Mouse (Mus musculus): Measurements from ENCODE around the gene Hemk1. TPM values are rescaled to one million over a fixed set of nuclear protein-coding genes. Genes with fewer than 3 reads are reported as not detected.

Gene Hemk1
- polyA plus RNA-seq, 1 experiment from 2014 or later = 10.7 TPM

GRCm38 (mm10) chr9:107340267-107340859, 2.2 kb upstream of the Hemk1 start, which contains the start of gene 6430571L13Rik:
Gene 6430571L13Rik, plus strand, starts transcription at chr9:107340602.
- under 1% methylated on average over 34 of the region's 34 CpGs for WGBS
- no peaks in the 10 kb centered on the region for H3K36me3 ChIP-seq (replicated peaks)
- H3K27ac ChIP-seq (replicated peaks) = peak within 1 kb of the TSS; percentile 62; the same call in 1 of the 2 replicates

GRCm38 (mm10) chr9:107336386-107336785, 1.8 kb downstream of the Hemk1 start:
- DNase-seq (ENCODE audit: low spot score) = no peak
- Histone ChIP-seq H3K27ac (replicated peaks) (no peak overlapping the region), H3K9me3 (no peaks in the 10 kb centered on the region), H3K4me1 (peaks cover 31% of the 10 kb centered on the region), H3K36me3 (replicated peaks) (peaks cover 12% of the 10 kb centered on the region), H3K27me3 (replicated peaks; ENCODE audit: low read depth, poor library complexity, severe bottlenecking) (peaks cover 6% of the 10 kb centered on the region), H3K4me3 (no peak overlapping the region)
- 87% methylated on average over 6 of the region's 6 CpGs for WGBS

More at GRCm38 (mm10) chr9:107340267-107340859, 2.2 kb upstream of the Hemk1 start, which contains the start of gene 6430571L13Rik:
- peaks cover 35% of the 10 kb centered on the region for H3K27me3 ChIP-seq (replicated peaks; ENCODE audit: low read depth, poor library complexity, severe bottlenecking)
- peak within 1 kb of the TSS; percentile 62 for H3K4me3 ChIP-seq
- H3K4me1 ChIP-seq = peaks cover 31% of the 10 kb centered on the region
- peak; percentile 94 for DNase-seq (ENCODE audit: low spot score)
- no peaks in the 10 kb centered on the region for H3K9me3 ChIP-seq

GRCm38 (mm10) chr9:107335909-107336308, 2.2 kb downstream of the Hemk1 start:
- Histone ChIP-seq H3K36me3 (replicated peaks) (peaks cover 12% of the 10 kb centered on the region), H3K4me3 (no peak overlapping the region), H3K9me3 (no peaks in the 10 kb centered on the region), H3K4me1 (peaks cover 28% of the 10 kb centered on the region), H3K27ac (replicated peaks) (no peak overlapping the region), H3K27me3 (replicated peaks; ENCODE audit: low read depth, poor library complexity, severe bottlenecking) (peaks cover 1% of the 10 kb centered on the region)
- 14% methylated on average over 5 of the region's 5 CpGs for WGBS
- DNase-seq (ENCODE audit: low spot score) = peak; percentile 70

- Histone ChIP-seq H3K4me1 (peaks cover 19% of the 10 kb centered on the region), H3K36me3 (replicated peaks) (peaks cover 12% of the 10 kb centered on the region), H3K4me3 (no peak overlapping the region), H3K27ac (replicated peaks) (no peak overlapping the region), H3K27me3 (replicated peaks; ENCODE audit: low read depth, poor library complexity, severe bottlenecking) (no peaks in the 10 kb centered on the region), H3K9me3 (no peaks in the 10 kb centered on the region)
- 87% methylated on average over 5 of the region's 5 CpGs for WGBS
- DNase-seq (ENCODE audit: low spot score) = no peak
Observed at GRCm38 (mm10) chr9:107335046-107335445, 3.1 kb downstream of the Hemk1 start.

- no peak for DNase-seq (ENCODE audit: low spot score)
- Histone ChIP-seq H3K9me3 (no peaks in the 10 kb centered on the region), H3K4me3 (no peak overlapping the region), H3K27me3 (replicated peaks; ENCODE audit: low read depth, poor library complexity, severe bottlenecking) (no peaks in the 10 kb centered on the region), H3K36me3 (replicated peaks) (peaks cover 12% of the 10 kb centered on the region), H3K27ac (replicated peaks) (no peak overlapping the region), H3K4me1 (peaks cover 17% of the 10 kb centered on the region)
- WGBS = 83% methylated on average over 6 of the region's 6 CpGs
Observed at GRCm38 (mm10) chr9:107334356-107334755, 3.8 kb downstream of the Hemk1 start.

GRCm38 (mm10) chr9:107333686-107334085, 4.5 kb downstream of the Hemk1 start:
- DNase-seq (ENCODE audit: low spot score) = no peak
- Histone ChIP-seq H3K36me3 (replicated peaks) (peaks cover 13% of the 10 kb centered on the region), H3K27me3 (replicated peaks; ENCODE audit: low read depth, poor library complexity, severe bottlenecking) (no peaks in the 10 kb centered on the region), H3K9me3 (no peaks in the 10 kb centered on the region), H3K4me1 (peaks cover 13% of the 10 kb centered on the region), H3K4me3 (no peak overlapping the region), H3K27ac (replicated peaks) (no peak overlapping the region)
- WGBS = 79% methylated on average over 2 of the region's 2 CpGs

GRCm38 (mm10) chr9:107330791-107331190, 7.4 kb downstream of the Hemk1 start:
- no peak overlapping the region for H3K4me3 ChIP-seq
- 84% methylated on average over 6 of the region's 6 CpGs for WGBS
- DNase-seq (ENCODE audit: low spot score) = no peak

GRCm38 (mm10) chr9:107327879-107328620, 10.1 kb downstream of the Hemk1 start:
- H3K9me3 ChIP-seq = no peaks in the 10 kb centered on the region
- no peaks in the 10 kb centered on the region for H3K27me3 ChIP-seq (replicated peaks; ENCODE audit: low read depth, poor library complexity, severe bottlenecking)
- no peak for DNase-seq (ENCODE audit: low spot score)
- 90% methylated on average over 16 of the region's 16 CpGs for WGBS
- H3K4me1 ChIP-seq = 0 out of 2 replicates have a peak, but pooled peaks cover 2% of the 10 kb centered on the region
- no peak overlapping the region for H3K4me3 ChIP-seq
- no peak overlapping the region for H3K27ac ChIP-seq (replicated peaks)
- peaks cover 27% of the 10 kb centered on the region for H3K36me3 ChIP-seq (replicated peaks)

More at GRCm38 (mm10) chr9:107330791-107331190, 7.4 kb downstream of the Hemk1 start:
- no peaks in the 10 kb centered on the region for H3K4me1 ChIP-seq
- no peak overlapping the region for H3K27ac ChIP-seq (replicated peaks)
- H3K27me3 ChIP-seq (replicated peaks; ENCODE audit: low read depth, poor library complexity, severe bottlenecking) = no peaks in the 10 kb centered on the region
- H3K36me3 ChIP-seq (replicated peaks) = peaks cover 27% of the 10 kb centered on the region
- no peaks in the 10 kb centered on the region for H3K9me3 ChIP-seq

- WGBS = 84% methylated on average over 7 of the region's 7 CpGs
- Histone ChIP-seq H3K9me3 (no peaks in the 10 kb centered on the region), H3K27ac (replicated peaks) (no peak overlapping the region), H3K4me1 (0 out of 2 replicates have a peak, but pooled peaks cover 2% of the 10 kb centered on the region), H3K36me3 (replicated peaks) (peaks cover 15% of the 10 kb centered on the region), H3K27me3 (replicated peaks; ENCODE audit: low read depth, poor library complexity, severe bottlenecking) (no peaks in the 10 kb centered on the region), H3K4me3 (no peak overlapping the region)
- DNase-seq (ENCODE audit: low spot score) = no peak
Observed at GRCm38 (mm10) chr9:107325904-107326303, 12.2 kb downstream of the Hemk1 start.

- H3K4me1 ChIP-seq = 0 out of 2 replicates have a peak, but pooled peaks cover 2% of the 10 kb centered on the region
- H3K36me3 ChIP-seq (replicated peaks) = peaks cover 15% of the 10 kb centered on the region
- WGBS = 58% methylated on average over 4 of the region's 4 CpGs
- no peak overlapping the region for H3K27ac ChIP-seq (replicated peaks)
- H3K27me3 ChIP-seq (replicated peaks; ENCODE audit: low read depth, poor library complexity, severe bottlenecking) = no peaks in the 10 kb centered on the region
- no peak overlapping the region for H3K4me3 ChIP-seq
- DNase-seq (ENCODE audit: low spot score) = no peak
- H3K9me3 ChIP-seq = no peaks in the 10 kb centered on the region
Observed at GRCm38 (mm10) chr9:107324799-107325561, 13.2 kb downstream of the Hemk1 start.

- Histone ChIP-seq H3K36me3 (replicated peaks) (peaks cover 13% of the 10 kb centered on the region), H3K27ac (replicated peaks) (no peak overlapping the region), H3K4me3 (no peak overlapping the region), H3K4me1 (0 out of 2 replicates have a peak, but pooled peaks cover 2% of the 10 kb centered on the region), H3K9me3 (no peaks in the 10 kb centered on the region), H3K27me3 (replicated peaks; ENCODE audit: low read depth, poor library complexity, severe bottlenecking) (no peaks in the 10 kb centered on the region)
- WGBS = 88% methylated on average over 6 of the region's 6 CpGs
- DNase-seq (ENCODE audit: low spot score) = no peak
Observed at GRCm38 (mm10) chr9:107323558-107323957, 14.6 kb downstream of the Hemk1 start.

GRCm38 (mm10) chr9:107322461-107323050, 15.6 kb downstream of the Hemk1 start:
- H3K4me1 ChIP-seq = 0 out of 2 replicates have a peak, but pooled peaks cover 2% of the 10 kb centered on the region
- no peaks in the 10 kb centered on the region for H3K27me3 ChIP-seq (replicated peaks; ENCODE audit: low read depth, poor library complexity, severe bottlenecking)
- no peaks in the 10 kb centered on the region for H3K9me3 ChIP-seq
- DNase-seq (ENCODE audit: low spot score) = no peak
- 82% methylated on average over 8 of the region's 8 CpGs for WGBS
- H3K4me3 ChIP-seq = no peak overlapping the region
- H3K36me3 ChIP-seq (replicated peaks) = peaks cover 3% of the 10 kb centered on the region; the same call in 1 of the 2 replicates
- H3K27ac ChIP-seq (replicated peaks) = no peak overlapping the region

Data from embryonic facial prominence, embryonic 10.5 days (tissue).